Mouse (Mus musculus): ENCODE data around the gene Usf1.

DNA sequence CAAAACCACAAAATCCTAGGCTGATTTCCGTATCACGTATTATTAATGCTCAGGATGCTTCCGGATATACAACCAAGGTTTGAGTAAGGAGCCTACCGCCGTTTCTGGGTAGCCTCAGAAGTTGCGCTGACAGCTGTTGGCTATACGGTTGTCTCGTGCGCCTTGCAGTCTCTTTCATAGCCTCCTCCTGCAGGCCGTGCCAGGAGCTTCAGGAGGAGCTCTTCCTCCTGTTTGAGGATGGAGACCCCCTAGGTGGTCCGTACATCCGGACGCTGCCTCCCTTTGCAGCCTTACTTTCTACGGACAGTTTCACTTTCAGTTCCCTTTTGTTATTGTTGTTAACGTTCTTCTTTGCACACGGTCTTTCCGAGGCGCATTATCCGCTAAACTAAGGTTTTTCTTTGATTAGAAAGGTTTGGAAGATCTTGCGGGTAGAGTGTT lies 908 bp downstream of the Usf1 start:
- TF ChIP-seq POLR2A (IDR thresholded peaks at IDR 0.05; ENCODE audit: extremely low read depth, insufficient read depth, low read length) (0 out of 2 replicates have a peak, but pooled peaks have one; percentile 7), CTCF (IDR thresholded peaks at IDR 0.05; ENCODE audit: extremely low read depth, insufficient read depth, low read length) (no peak)
